Mouse (Mus musculus): ENCODE results near the gene Tlcd2.

GRCm38 (mm10) chr11:75498126-75498525 is 36.6 kb downstream of the Tlcd2 start:
- no peak for TF ChIP-seq CTCF (IDR thresholded peaks at IDR 0.05; ENCODE audit: control insufficient read depth, insufficient read depth, low read length)
- TF ChIP-seq POLR2A (IDR thresholded peaks at IDR 0.05; ENCODE audit: borderline replicate concordance, control insufficient read depth, low read depth, low read length): no peak
